Comparison of ENCODE assay signal across 20 mouse cellular contexts in genomic region chr19:47697067-47697466, GRCm38 (mm10). TPM values are rescaled to one million over a fixed set of nuclear protein-coding genes. Genes with fewer than 3 reads are reported as not detected.
"Had no signal": no experiment of that assay in that cellular context is flagged by ENCODE, and none has a peak within 500 bp of the region (broad histone marks: within the 10 kb centered on the region; RNA-seq: fewer than 3 reads in every experiment).

No protein-coding gene starts in this region.

- H3K36me3 ChIP-seq: kidney, embryonic 15.5 days; limb, embryonic 12.5 days; limb, embryonic 15.5 days; lung, embryonic 15.5 days; midbrain, embryonic 10.5 days; midbrain, embryonic 13.5 days; neural tube, embryonic 13.5 days had no signal

- H3K9ac ChIP-seq: kidney, embryonic 15.5 days; limb, embryonic 12.5 days; limb, embryonic 15.5 days; liver, embryonic 14.5 days; lung, embryonic 15.5 days; midbrain, embryonic 13.5 days; neural tube, embryonic 13.5 days had no signal

- H3K4me2 ChIP-seq: kidney, embryonic 15.5 days; limb, embryonic 12.5 days; limb, embryonic 15.5 days; liver, embryonic 11.5 days; lung, embryonic 15.5 days; midbrain, embryonic 13.5 days; neural tube, embryonic 13.5 days had no signal

- H3K4me1 ChIP-seq: limb, embryonic 12.5 days; midbrain, embryonic 13.5 days had no signal

- DNase-seq: kidney, adult 8-10 months; kidney, postnatal 10 days; kidney, postnatal 4 days; left cerebral cortex, postnatal 4 days; lung, adult 18-20 months; lung, postnatal 10 days; lung, postnatal 36 days; thymus, postnatal 36 days had no signal

- H3K27me3 ChIP-seq: kidney, embryonic 15.5 days; limb, embryonic 12.5 days; limb, embryonic 15.5 days; lung, embryonic 15.5 days; midbrain, embryonic 13.5 days; neural tube, embryonic 13.5 days had no signal

- H3K4me3 ChIP-seq: kidney, embryonic 15.5 days; limb, embryonic 12.5 days; limb, embryonic 15.5 days; lung, embryonic 15.5 days; midbrain, embryonic 10.5 days; midbrain, embryonic 13.5 days; myocyte; neural tube, embryonic 13.5 days had no signal

- ATAC-seq: midbrain, embryonic 13.5 days; midbrain, embryonic 16.5 days had no signal

- H3K9me3 ChIP-seq: kidney, embryonic 15.5 days; limb, embryonic 12.5 days; limb, embryonic 15.5 days; lung, embryonic 15.5 days; midbrain, embryonic 13.5 days; neural tube, embryonic 13.5 days had no signal

- H3K27ac ChIP-seq: kidney, embryonic 15.5 days; limb, embryonic 12.5 days; limb, embryonic 15.5 days; liver, embryonic 14.5 days; lung, embryonic 15.5 days; midbrain, embryonic 10.5 days; midbrain, embryonic 13.5 days; neural tube, embryonic 13.5 days had no signal

RNA-seq across cellular contexts. Expression of gene Col17a1, which starts 5.2 kb away (rescaled TPM):
- total RNA-seq: neutrophil, adult 5-6 weeks had no signal
